Mouse (Mus musculus) heart, embryonic 14.5 days (tissue): Measurements from ENCODE around the gene Slc10a1. TPM values are rescaled to one million over a fixed set of nuclear protein-coding genes. Genes with fewer than 3 reads are reported as not detected.

Experiments used
- ATAC-seq: fragments of 200-750 bp; cut with Nextera tagmentation; 2 replicates; pipeline ENCODE4 v1.8.0; 2017; ENCODE audit warnings: low read depth, moderate TSS enrichment; ENCODE audit not compliant: insufficient number of reproducible peaks, insufficient read depth, low FRiP score
- H3K27ac ChIP-seq, 2 experiments: fragments of 200-500 bp in 1 of 2; fragments of 300-500 bp in 1 of 2; sonication (generic) in 1 of 2; replicated peaks in 1 of 2; 2 replicates each; pipeline ENCODE4 v1.5.1; 2012 to 2014; ENCODE audit warnings: low read depth in 2 of 2, low read length in 2 of 2, control low read depth in 1 of 2, mild to moderate bottlenecking in 1 of 2, mixed read lengths in 1 of 2; ENCODE audit not compliant: control insufficient read depth in 1 of 2, insufficient read depth in 1 of 2
- H3K27me3 ChIP-seq: fragments of 300-500 bp; sonication (generic); 2 replicates; pipeline ENCODE4 v1.6.1; 2014; ENCODE audit warnings: mild to moderate bottlenecking, low read length, control low read depth; ENCODE audit not compliant: control insufficient read depth, insufficient read depth
- H3K36me3 ChIP-seq: fragments of 300-500 bp; sonication (generic); 2 replicates; pipeline ENCODE4 v1.6.1; 2014; ENCODE audit warnings: mild to moderate bottlenecking, control low read depth, low read length, mixed read lengths; ENCODE audit not compliant: control insufficient read depth, insufficient read depth
- H3K4me1 ChIP-seq, 2 experiments: fragments of 200-500 bp in 1 of 2; fragments of 300-500 bp in 1 of 2; sonication (generic) in 1 of 2; 2 replicates each; pipeline ENCODE4 v1.6.1; 2012 to 2014; ENCODE audit warnings: low read length in 2 of 2, control low read depth in 1 of 2, mixed read lengths in 1 of 2; ENCODE audit not compliant: control insufficient read depth in 2 of 2, insufficient read depth in 2 of 2
- H3K4me2 ChIP-seq: fragments of 300-500 bp; sonication (generic); 2 replicates; pipeline ENCODE4 v1.6.1; 2014; ENCODE audit warnings: mild to moderate bottlenecking, low read length
- H3K4me3 ChIP-seq, 2 experiments: fragments of 200-500 bp in 1 of 2; fragments of 300-500 bp in 1 of 2; sonication (generic) in 1 of 2; 2 replicates each; pipeline ENCODE4 v1.5.1; 2012 to 2014; ENCODE audit warnings: low read length in 2 of 2, mild to moderate bottlenecking in 2 of 2, control low read depth in 1 of 2, low read depth in 1 of 2, moderate library complexity in 1 of 2; ENCODE audit not compliant: control insufficient read depth in 1 of 2, insufficient read depth in 1 of 2
- H3K9ac ChIP-seq: fragments of 300-500 bp; sonication (generic); 2 replicates; pipeline ENCODE4 v1.6.1; 2014; ENCODE audit warnings: mild to moderate bottlenecking, low read length
- H3K9me3 ChIP-seq: fragments of 300-500 bp; sonication (generic); 2 replicates; pipeline ENCODE4 v1.6.1; 2016; ENCODE audit warnings: low read length, control low read depth; ENCODE audit not compliant: control insufficient read depth
- WGBS: fragments of 180-500 bp; shearing (Covaris S2); extraction: QIAGEN DNeasy Blood & Tissue Kit; methylation state at CpG from one replicate; pipeline ENCODE4 v1.1.7; 2014; 5-methylcytosine and 5-hydroxymethylcytosine counted together
- polyA plus RNA-seq: library from polyadenylated mRNA; unstranded; fragments of >200 nt; fragmentation: Nextera tagmentation; extraction: Ambion mirVana; gene quantifications from 2 replicates; pipeline ENCODE4 v1.2.1, GENCODE M21; 2014

Gene Slc10a1
- polyA plus RNA-seq, 1 experiment from 2014 or later = 0.74 TPM

GRCm38 (mm10) chr12:80939165-80939564 lies 29.3 kb downstream of the Slc10a1 start:
- 62% methylated on average over 4 of the region's 4 CpGs for WGBS
- Histone ChIP-seq H3K4me1 (0 out of 4 replicates have a peak, but pooled peaks cover 0 to 4% of the 10 kb centered on the region in 2 experiments), H3K36me3 (no peaks in the 10 kb centered on the region), H3K9me3 (no peaks in the 10 kb centered on the region), H3K4me2 (no peak overlapping the region), H3K9ac (no peak overlapping the region), H3K4me3 (no peak overlapping the region), H3K27ac (peak overlapping the region in 1 of 2 experiments; percentile 1; a peak in 2 of 4 replicates), H3K27me3 (no peaks in the 10 kb centered on the region)
- ATAC-seq = no peak

- Histone ChIP-seq H3K27ac (peak overlapping the region in 1 of 2 experiments; percentile 1; a peak in 2 of 4 replicates), H3K9ac (no peak overlapping the region)
- no peak for ATAC-seq
Measured at GRCm38 (mm10) chr12:80938642-80939041, 29.9 kb downstream of the Slc10a1 start.

GRCm38 (mm10) chr12:80937331-80938029 lies 31.0 kb downstream of the Slc10a1 start:
- Histone ChIP-seq H3K4me3 (no peak overlapping the region), H3K36me3 (no peaks in the 10 kb centered on the region), H3K4me1 (0 out of 4 replicates have a peak, but pooled peaks cover 0 to 4% of the 10 kb centered on the region in 2 experiments), H3K9ac (no peak overlapping the region), H3K27ac (no peak overlapping the region), H3K4me2 (no peak overlapping the region), H3K27me3 (no peaks in the 10 kb centered on the region), H3K9me3 (no peaks in the 10 kb centered on the region)
- no peak for ATAC-seq
- 71% methylated on average over 9 of the region's 9 CpGs for WGBS

More at GRCm38 (mm10) chr12:80938642-80939041, 29.9 kb downstream of the Slc10a1 start:
- Histone ChIP-seq H3K9me3 (no peaks in the 10 kb centered on the region), H3K4me2 (no peak overlapping the region), H3K4me3 (no peak overlapping the region), H3K27me3 (no peaks in the 10 kb centered on the region), H3K36me3 (no peaks in the 10 kb centered on the region), H3K4me1 (0 out of 4 replicates have a peak, but pooled peaks cover 0 to 4% of the 10 kb centered on the region in 2 experiments)
- WGBS = 36% methylated on average over 5 of the region's 5 CpGs

DNA sequence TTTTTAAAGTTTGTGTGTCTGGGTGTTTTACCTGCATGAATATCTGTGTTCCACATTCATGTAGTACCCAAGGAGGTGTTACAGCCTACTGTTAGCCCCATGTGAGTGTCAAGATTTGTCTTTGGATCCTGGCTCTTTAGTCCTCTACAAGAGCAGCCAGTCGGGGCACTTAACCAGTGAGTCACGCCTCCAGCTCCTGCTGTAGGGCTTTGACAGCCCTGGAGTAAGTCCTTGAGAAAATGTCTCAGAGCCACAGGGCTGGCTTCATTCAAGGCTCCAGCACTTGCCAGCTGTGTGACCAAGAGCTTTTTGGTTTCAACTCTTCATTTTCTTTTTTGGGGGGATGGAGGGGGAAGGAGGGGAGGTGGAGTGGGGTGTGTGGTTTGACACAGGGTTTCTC lies 31.8 kb downstream of the Slc10a1 start:
- no peak overlapping the region for H3K4me2 ChIP-seq
- no peaks in the 10 kb centered on the region for H3K36me3 ChIP-seq
- 0 out of 4 replicates have a peak, but pooled peaks cover 0 to 4% of the 10 kb centered on the region in 2 experiments for H3K4me1 ChIP-seq
- no peak overlapping the region for H3K4me3 ChIP-seq
- no peaks in the 10 kb centered on the region for H3K9me3 ChIP-seq
- H3K27ac ChIP-seq = no peak overlapping the region
- no peak for ATAC-seq
- 57% methylated on average over 2 of the region's 2 CpGs for WGBS
- no peak overlapping the region for H3K9ac ChIP-seq
- no peaks in the 10 kb centered on the region for H3K27me3 ChIP-seq

- H3K36me3 ChIP-seq = no peaks in the 10 kb centered on the region
- no peak overlapping the region for H3K27ac ChIP-seq
- 88% methylated on average over 1 of the region's 1 CpGs for WGBS
- no peaks in the 10 kb centered on the region for H3K9me3 ChIP-seq
- H3K9ac ChIP-seq = no peak overlapping the region
- no peaks in the 10 kb centered on the region for H3K4me1 ChIP-seq
- H3K4me3 ChIP-seq = no peak overlapping the region
- no peaks in the 10 kb centered on the region for H3K27me3 ChIP-seq
- no peak overlapping the region for H3K4me2 ChIP-seq
- no peak for ATAC-seq
Measured at GRCm38 (mm10) chr12:80932865-80933264, 35.6 kb downstream of the Slc10a1 start.

- Histone ChIP-seq H3K27me3 (no peaks in the 10 kb centered on the region), H3K27ac (no peak overlapping the region), H3K4me3 (no peak overlapping the region), H3K4me1 (no peaks in the 10 kb centered on the region), H3K9ac (no peak overlapping the region), H3K36me3 (no peaks in the 10 kb centered on the region), H3K4me2 (no peak overlapping the region), H3K9me3 (no peaks in the 10 kb centered on the region)
- ATAC-seq = no peak
- 84% methylated on average over 3 of the region's 3 CpGs for WGBS
Measured at GRCm38 (mm10) chr12:80931402-80932140, 36.9 kb downstream of the Slc10a1 start.

DNA sequence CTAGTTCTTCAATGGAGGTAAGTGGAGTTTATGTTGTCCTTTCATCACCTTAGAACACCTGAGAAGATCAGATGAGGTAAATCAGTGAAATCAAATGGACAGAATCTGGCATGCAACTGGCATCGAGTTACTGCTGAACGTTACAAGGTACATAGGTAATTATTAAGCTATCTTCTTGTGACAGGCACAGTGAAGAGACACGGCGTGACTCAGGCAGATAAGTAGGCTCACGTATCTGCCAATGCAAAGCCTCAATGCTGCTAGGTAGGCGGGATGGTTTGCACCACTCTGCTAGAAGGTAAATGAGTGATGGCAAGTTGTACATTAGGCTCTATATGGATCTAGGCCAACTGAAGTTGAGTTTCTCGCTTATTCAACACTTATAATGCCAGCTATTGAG lies 38.4 kb downstream of the Slc10a1 start:
- ATAC-seq = no peak
- no peak overlapping the region for H3K4me3 ChIP-seq
- H3K9me3 ChIP-seq = no peaks in the 10 kb centered on the region
- WGBS = 83% methylated on average over 7 of the region's 7 CpGs
- H3K27ac ChIP-seq = no peak overlapping the region
- H3K36me3 ChIP-seq = no peaks in the 10 kb centered on the region
- no peak overlapping the region for H3K9ac ChIP-seq
- H3K4me2 ChIP-seq = no peak overlapping the region
- H3K27me3 ChIP-seq = no peaks in the 10 kb centered on the region
- H3K4me1 ChIP-seq = peaks cover 0 to 6% of the 10 kb centered on the region in 2 experiments; a peak in 2 of 4 replicates
